8 mouse cellular contexts compared by ENCODE assay signal in the genomic region with DNA sequence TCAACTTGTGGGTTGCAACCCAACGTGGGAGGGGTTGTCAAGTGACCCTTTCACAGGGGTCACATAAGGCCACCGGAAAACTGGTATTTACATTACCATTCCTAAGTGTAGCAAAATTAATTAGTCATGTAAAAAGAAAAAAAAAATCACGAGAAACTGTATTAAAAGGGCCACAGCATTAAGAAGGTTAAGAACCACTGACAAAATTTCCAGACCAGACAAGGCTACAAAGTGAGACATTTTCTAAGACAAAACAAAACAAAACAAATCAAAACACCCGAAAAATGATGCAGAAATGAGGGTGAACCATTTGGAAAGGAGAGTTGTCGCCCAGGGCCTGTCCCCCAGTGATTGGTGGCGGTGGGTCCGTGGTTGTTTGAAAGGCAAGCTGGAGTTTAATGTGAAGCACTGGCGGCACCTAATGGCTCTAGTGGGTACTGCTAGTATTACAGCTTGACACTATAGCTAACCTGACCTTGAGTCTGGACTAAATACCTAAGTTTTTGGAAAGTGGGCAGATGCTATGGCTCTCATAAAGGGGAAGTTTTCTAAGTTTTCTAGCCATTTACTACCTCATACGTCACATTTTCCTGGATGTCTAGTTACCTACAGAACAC. TPM values are rescaled to one million over a fixed set of nuclear protein-coding genes. Genes with fewer than 3 reads are reported as not detected.
DNase-seq lines count a peak whose midpoint lies in the region; ATAC-seq and TF ChIP-seq lines count a peak whose summit lies in the region.

No protein-coding gene starts in this region.

- H3K4me1 ChIP-seq in embryonic facial prominence, embryonic 13.5 days, result no peaks in the 10 kb centered on the region
- peaks cover 49% of the 10 kb centered on the region for H3K4me1 ChIP-seq in heart, embryonic 13.5 days
- H3K4me1 ChIP-seq in lung, adult 2 months (ENCODE audit: control insufficient read depth, insufficient read depth, low read length), result no peaks in the 10 kb centered on the region; the same call in 1 of the 2 replicates
- peaks cover 4% of the 10 kb centered on the region for H3K4me1 ChIP-seq in olfactory bulb, adult 2 months (ENCODE audit: control insufficient read depth, insufficient read depth, low read length)

- no peak overlapping the region for H3K9ac ChIP-seq in embryonic facial prominence, embryonic 13.5 days
- peak overlapping the region; percentile 44; the same call in 1 of the 2 replicates for H3K9ac ChIP-seq in heart, embryonic 13.5 days

- H3K4me2 ChIP-seq in embryonic facial prominence, embryonic 13.5 days, result 0 out of 2 replicates have a peak overlapping the region, but pooled peaks have one; percentile 18
- H3K4me2 ChIP-seq in heart, embryonic 13.5 days, result no peak overlapping the region

- WGBS in embryonic facial prominence, embryonic 13.5 days, result 18% methylated on average over 9 of the region's 9 CpGs
- 18% methylated on average over 9 of the region's 9 CpGs for WGBS in heart, embryonic 13.5 days
- WGBS in lung, adult 2 months, result 14% methylated on average over 9 of the region's 9 CpGs
- WGBS in olfactory bulb, adult 2 months, result 17% methylated on average over 9 of the region's 9 CpGs

- no peaks in the 10 kb centered on the region for H3K27me3 ChIP-seq in embryonic facial prominence, embryonic 13.5 days
- no peaks in the 10 kb centered on the region for H3K27me3 ChIP-seq in heart, embryonic 13.5 days (replicated peaks)

- TF ChIP-seq CTCF in lung, adult 2 months (IDR thresholded peaks at IDR 0.05; ENCODE audit: insufficient read depth, low read length), result peak; percentile 67; the same call in 1 of the 2 replicates
- peak; percentile 70 for TF ChIP-seq CTCF in olfactory bulb, adult 2 months (IDR thresholded peaks at IDR 0.05; ENCODE audit: insufficient read depth, low read depth, low read length)

- ATAC-seq in CD4-positive, CD25-positive, alpha-beta regulatory T cell, adult 4 months, result peak; percentile 84
- no peak for ATAC-seq in embryonic facial prominence, embryonic 13.5 days (ENCODE audit: insufficient number of reproducible peaks, insufficient read depth, low FRiP score, low TSS enrichment, low read depth)
- no peak for ATAC-seq in heart, embryonic 13.5 days (ENCODE audit: extremely low read depth, insufficient number of reproducible peaks, low FRiP score, low TSS enrichment)

- H3K4me3 ChIP-seq in embryonic facial prominence, embryonic 13.5 days, result no peak overlapping the region
- H3K4me3 ChIP-seq in heart, embryonic 13.5 days, result no peak overlapping the region
- H3K4me3 ChIP-seq in lung, adult 2 months (replicated peaks; ENCODE audit: extremely low read depth, low read depth, low read length), result no peak overlapping the region
- H3K4me3 ChIP-seq in olfactory bulb, adult 2 months (ENCODE audit: insufficient read depth, low read depth, low read length), result no peak overlapping the region

- no peaks in the 10 kb centered on the region for H3K9me3 ChIP-seq in embryonic facial prominence, embryonic 13.5 days
- H3K9me3 ChIP-seq in heart, embryonic 13.5 days, result no peaks in the 10 kb centered on the region

- DNase-seq in adrenal gland, postnatal 25 days, result peak; percentile 71
- DNase-seq in layer of hippocampus, adult 11-12 months (ENCODE audit: low spot score), result peak; percentile 88
- DNase-seq in lung, adult 2 months, result peak; percentile 80
- peak; percentile 87 for DNase-seq in thymus, postnatal 0 days (ENCODE audit: low spot score)

- H3K27ac ChIP-seq in embryonic facial prominence, embryonic 13.5 days, result no peak overlapping the region
- H3K27ac ChIP-seq in heart, embryonic 13.5 days (replicated peaks), result no peak overlapping the region
- no peak overlapping the region for H3K27ac ChIP-seq in olfactory bulb, adult 2 months (ENCODE audit: insufficient read depth, low read depth, low read length)

- no peaks in the 10 kb centered on the region for H3K36me3 ChIP-seq in embryonic facial prominence, embryonic 13.5 days
- H3K36me3 ChIP-seq in heart, embryonic 13.5 days, result no peaks in the 10 kb centered on the region

- no peak for TF ChIP-seq POLR2A in lung, adult 2 months (IDR thresholded peaks at IDR 0.05; ENCODE audit: borderline replicate concordance, extremely low read depth, low read depth, low read length)
- TF ChIP-seq POLR2A in olfactory bulb, adult 2 months (IDR thresholded peaks at IDR 0.05; ENCODE audit: insufficient read depth, low read depth, low read length), result no peak

RNA-seq across cellular contexts. Expression of gene Zc3hc1, which starts 33.2 kb away (rescaled TPM):
- 10 to 100 TPM; 47.5 to 63.3 TPM for polyA plus RNA-seq in CD4-positive, CD25-positive, alpha-beta regulatory T cell, adult 4 months (2017; shearing (Covaris generic))
- 17.7 and 20.0 TPM in 2 replicates for total RNA-seq in adrenal gland, postnatal 25 days (2021)
- polyA plus RNA-seq in embryonic facial prominence, embryonic 13.5 days (2015; fragmentation: Nextera tagmentation; extraction: Ambion mirVana), result 64.5 and 74.0 TPM in 2 replicates
- 44.2 and 46.0 TPM in 2 replicates for polyA plus RNA-seq in heart, embryonic 13.5 days (2015; fragmentation: Nextera tagmentation; extraction: Ambion mirVana)
- polyA plus RNA-seq in lung, adult 2 months (2012; rRNA removed), result 13.8 TPM in 2 replicates
- polyA plus RNA-seq in olfactory bulb, adult 2 months (2012; ENCODE audit: insufficient read depth, insufficient read length, low replicate concordance, missing spikeins), result not detected in 2 replicates
- 48.8 and 49.2 TPM in 2 replicates for polyA plus RNA-seq in thymus, postnatal 0 days (2015; fragmentation: Nextera tagmentation; extraction: Ambion mirVana)

RNA-seq across cellular contexts. Expression of gene Klhdc10, which starts 44.0 kb away (rescaled TPM):
- polyA plus RNA-seq in CD4-positive, CD25-positive, alpha-beta regulatory T cell, adult 4 months (2017; shearing (Covaris generic)), result 1 to 10 TPM; 2.4 to 3.4 TPM
- total RNA-seq in adrenal gland, postnatal 25 days (2021), result 58.5 and 86.2 TPM in 2 replicates
- polyA plus RNA-seq in embryonic facial prominence, embryonic 13.5 days (2015; fragmentation: Nextera tagmentation; extraction: Ambion mirVana), result 22.3 and 26.3 TPM in 2 replicates
- polyA plus RNA-seq in heart, embryonic 13.5 days (2015; fragmentation: Nextera tagmentation; extraction: Ambion mirVana), result 16.6 and 19.0 TPM in 2 replicates
- polyA plus RNA-seq in lung, adult 2 months (2012; rRNA removed), result 13.9 and 17.8 TPM in 2 replicates
- polyA plus RNA-seq in olfactory bulb, adult 2 months (2012; ENCODE audit: insufficient read depth, insufficient read length, low replicate concordance, missing spikeins), result not detected in 2 replicates
- 7.9 and 8.3 TPM in 2 replicates for polyA plus RNA-seq in thymus, postnatal 0 days (2015; fragmentation: Nextera tagmentation; extraction: Ambion mirVana)

RNA-seq across cellular contexts. Expression of gene Ube2h, which starts 53.3 kb away (rescaled TPM):
- 100 to 1,000 TPM; 145 to 167 TPM for polyA plus RNA-seq in CD4-positive, CD25-positive, alpha-beta regulatory T cell, adult 4 months (2017; shearing (Covaris generic))
- total RNA-seq in adrenal gland, postnatal 25 days (2021), result 107 and 137 TPM in 2 replicates
- polyA plus RNA-seq in embryonic facial prominence, embryonic 13.5 days (2015; fragmentation: Nextera tagmentation; extraction: Ambion mirVana), result 44.4 and 46.7 TPM in 2 replicates
- 46.6 and 49.8 TPM in 2 replicates for polyA plus RNA-seq in heart, embryonic 13.5 days (2015; fragmentation: Nextera tagmentation; extraction: Ambion mirVana)
- 59.9 and 103 TPM in 2 replicates for polyA plus RNA-seq in lung, adult 2 months (2012; rRNA removed)
- 98.4 TPM in 1 of 2 replicates, not detected in the other for polyA plus RNA-seq in olfactory bulb, adult 2 months (2012; ENCODE audit: insufficient read depth, insufficient read length, low replicate concordance, missing spikeins)
- polyA plus RNA-seq in thymus, postnatal 0 days (2015; fragmentation: Nextera tagmentation; extraction: Ambion mirVana), result 31.7 and 38.9 TPM in 2 replicates
